Mouse (Mus musculus) hindlimb bud, embryonic 11.5 days (tissue): ENCODE data around the gene Slc25a28.

ENCODE experiments used
- DNase-seq: peaks from one replicate; pipeline ENCODE4 v3.0.0-alpha.2; 2012; ENCODE audit warnings: low read depth, low spot score; ENCODE audit errors: extremely low spot score

Gene Slc25a28

GRCm38 (mm10) chr19:43674730-43675524 is at the start of gene Slc25a28:
TSS of gene Slc25a28 (minus strand) at chr19:43674881.
- peak; percentile 99 for DNase-seq

DNA sequence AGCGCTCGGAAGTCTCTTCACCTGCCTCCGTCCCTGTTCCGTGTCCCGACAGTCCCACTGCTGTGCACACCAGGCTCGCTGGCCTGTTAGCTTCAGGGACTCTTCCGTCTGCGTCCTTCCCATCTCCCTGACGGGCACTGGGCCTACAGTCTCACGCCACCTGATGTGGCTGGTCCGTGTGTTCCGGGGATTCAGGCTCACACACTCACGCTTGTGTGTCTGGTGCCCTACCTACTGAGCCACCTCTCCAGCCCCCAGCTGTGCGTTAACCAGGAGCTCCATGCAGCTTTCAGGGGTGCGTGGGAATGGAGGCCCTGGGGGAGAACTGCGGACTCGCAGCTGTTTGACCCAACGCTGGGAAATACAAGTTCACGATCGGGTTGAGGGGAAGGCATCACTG is 49.5 kb upstream of the Slc25a28 start:
- DNase-seq, result no peak

GRCm38 (mm10) chr19:43723501-43723900 is 48.8 kb upstream of the Slc25a28 start:
- no peak for DNase-seq

GRCm38 (mm10) chr19:43722891-43723290 is 48.2 kb upstream of the Slc25a28 start:
- no peak for DNase-seq

DNA sequence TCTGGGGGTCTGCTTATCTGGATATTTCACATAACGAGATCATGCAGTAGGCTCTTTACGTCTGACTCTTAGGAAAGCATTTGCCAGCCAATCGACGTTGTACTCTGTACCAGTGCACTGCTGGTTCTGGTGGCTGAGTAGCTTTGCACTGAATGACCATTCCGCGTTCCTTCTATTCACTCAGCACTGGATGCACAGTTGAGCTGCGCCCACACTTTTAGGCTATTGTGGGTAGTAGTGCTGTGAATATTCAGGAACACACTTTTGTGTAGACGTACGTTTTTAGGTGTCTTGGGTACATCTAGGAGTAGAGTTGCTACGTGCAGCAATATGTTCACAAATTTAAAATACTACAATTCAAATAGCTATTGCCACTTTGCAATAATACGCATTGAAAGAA is 45.4 kb upstream of the Slc25a28 start:
- DNase-seq, result no peak

GRCm38 (mm10) chr19:43711971-43712370 is 37.3 kb upstream of the Slc25a28 start:
- DNase-seq, result no peak

DNA sequence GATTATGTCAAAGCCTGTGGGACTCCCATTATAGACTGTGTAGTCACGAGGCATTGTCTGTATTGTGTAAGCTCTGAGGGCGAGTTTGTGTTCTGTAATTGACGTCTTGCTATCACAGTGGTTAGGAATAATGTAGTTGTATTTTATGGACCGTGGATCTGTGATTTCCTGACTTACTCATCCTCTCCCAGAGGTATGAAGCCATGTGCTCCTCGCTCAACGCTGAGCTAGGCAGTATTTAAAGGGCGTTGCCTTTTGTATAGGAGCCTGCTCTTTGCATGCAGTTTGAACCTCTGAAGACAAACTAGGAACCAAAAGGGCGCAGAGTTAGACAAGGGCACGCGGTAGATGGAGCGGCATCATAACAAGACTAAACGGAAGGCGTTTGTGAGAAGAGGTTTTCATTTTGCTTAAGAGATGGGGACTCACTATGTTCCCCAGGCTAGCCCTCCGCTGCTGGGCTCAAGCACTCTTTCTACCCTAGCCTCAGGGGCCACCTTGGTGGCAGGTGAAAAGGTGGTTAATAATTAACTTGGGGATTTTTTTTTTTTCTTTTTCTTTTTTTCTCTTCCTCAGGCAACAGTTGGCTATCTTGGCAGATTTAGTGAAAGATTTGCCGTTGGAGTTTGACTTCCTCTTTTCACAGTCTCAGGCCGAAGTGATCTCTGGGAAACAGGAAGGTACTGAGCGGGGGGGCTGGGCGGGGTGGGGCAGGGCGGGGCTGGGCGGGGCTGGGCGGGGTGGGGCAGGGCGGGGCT is 36.7 kb upstream of the Slc25a28 start:
- DNase-seq, result no peak

- DNase-seq, result no peak
Observed at GRCm38 (mm10) chr19:43709317-43709716, 34.6 kb upstream of the Slc25a28 start.

DNA sequence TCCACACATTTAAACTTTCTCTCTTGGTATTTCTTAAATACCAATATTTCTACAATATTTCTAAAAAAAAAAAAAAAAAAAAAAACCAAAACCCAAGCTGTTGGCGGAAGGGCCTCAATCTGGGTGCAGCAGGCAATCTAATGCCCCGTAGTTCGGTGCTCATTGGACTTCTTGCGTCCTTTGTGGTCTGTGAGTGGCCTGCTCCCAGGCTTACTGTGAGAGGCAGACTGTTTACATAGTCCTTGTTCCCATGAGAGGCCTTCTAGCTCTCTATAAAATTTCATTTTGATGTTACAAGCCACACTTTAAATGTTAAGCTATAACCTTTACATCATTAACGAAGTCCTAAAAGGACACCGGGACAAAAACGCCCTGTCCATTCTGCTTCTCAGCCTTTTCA is 33.5 kb upstream of the Slc25a28 start:
- no peak for DNase-seq

DNA sequence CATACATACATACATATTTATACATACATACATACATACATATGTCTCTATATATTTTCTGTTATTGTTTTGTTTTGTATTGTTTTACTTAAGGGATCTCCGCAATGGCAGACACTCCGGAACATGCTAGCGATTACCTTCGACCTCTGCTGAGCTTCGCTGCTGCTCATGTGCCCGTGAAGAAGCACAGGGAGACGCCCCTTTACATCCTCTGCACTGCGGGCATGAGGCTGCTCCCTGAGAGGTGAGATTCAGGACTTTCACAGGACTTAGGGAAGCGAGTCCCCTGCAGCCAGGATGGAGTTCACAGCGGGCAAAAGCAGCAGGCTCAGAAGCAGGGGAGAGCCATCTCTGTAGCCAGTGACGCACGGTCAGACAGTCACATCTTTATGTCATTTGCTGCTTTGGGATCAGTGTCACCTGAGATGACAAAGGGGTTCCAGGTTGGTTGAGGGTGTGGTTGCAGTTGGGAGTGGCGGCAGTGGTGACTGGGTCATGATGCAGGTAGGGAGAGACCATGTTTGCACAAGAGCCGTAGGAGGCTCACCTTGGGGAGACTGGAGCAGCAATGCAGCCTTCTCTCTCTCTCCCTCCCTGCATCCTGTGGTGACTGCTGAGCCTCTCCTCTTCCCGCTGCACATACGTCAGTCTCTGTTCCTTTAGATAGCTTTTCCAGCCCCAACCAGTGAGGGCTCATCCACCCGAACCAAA is 30.3 kb upstream of the Slc25a28 start:
- no peak for DNase-seq

DNA sequence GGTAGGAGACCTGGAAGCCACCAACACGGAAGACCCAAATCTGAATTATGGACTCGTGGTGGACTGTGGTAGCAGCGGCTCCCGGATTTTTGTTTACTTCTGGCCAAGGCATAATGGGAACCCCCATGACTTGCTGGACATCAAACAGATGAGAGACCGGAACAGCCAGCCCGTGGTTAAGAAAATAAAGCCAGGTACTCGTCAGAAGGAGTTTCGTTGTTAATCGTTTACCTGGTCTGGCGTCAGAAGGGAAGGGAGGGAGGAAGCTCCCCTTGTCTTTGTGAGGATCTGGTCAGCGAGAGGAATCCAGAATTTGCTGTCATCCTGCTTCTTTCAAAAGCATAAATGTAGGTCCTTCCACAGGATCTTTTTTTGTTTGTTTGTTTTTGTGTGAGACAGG is 29.5 kb upstream of the Slc25a28 start:
- no peak for DNase-seq

- DNase-seq, result no peak
Observed at GRCm38 (mm10) chr19:43699763-43700155, 25.1 kb upstream of the Slc25a28 start.

GRCm38 (mm10) chr19:43699021-43699762 is 24.5 kb upstream of the Slc25a28 start:
- DNase-seq, result no peak

DNA sequence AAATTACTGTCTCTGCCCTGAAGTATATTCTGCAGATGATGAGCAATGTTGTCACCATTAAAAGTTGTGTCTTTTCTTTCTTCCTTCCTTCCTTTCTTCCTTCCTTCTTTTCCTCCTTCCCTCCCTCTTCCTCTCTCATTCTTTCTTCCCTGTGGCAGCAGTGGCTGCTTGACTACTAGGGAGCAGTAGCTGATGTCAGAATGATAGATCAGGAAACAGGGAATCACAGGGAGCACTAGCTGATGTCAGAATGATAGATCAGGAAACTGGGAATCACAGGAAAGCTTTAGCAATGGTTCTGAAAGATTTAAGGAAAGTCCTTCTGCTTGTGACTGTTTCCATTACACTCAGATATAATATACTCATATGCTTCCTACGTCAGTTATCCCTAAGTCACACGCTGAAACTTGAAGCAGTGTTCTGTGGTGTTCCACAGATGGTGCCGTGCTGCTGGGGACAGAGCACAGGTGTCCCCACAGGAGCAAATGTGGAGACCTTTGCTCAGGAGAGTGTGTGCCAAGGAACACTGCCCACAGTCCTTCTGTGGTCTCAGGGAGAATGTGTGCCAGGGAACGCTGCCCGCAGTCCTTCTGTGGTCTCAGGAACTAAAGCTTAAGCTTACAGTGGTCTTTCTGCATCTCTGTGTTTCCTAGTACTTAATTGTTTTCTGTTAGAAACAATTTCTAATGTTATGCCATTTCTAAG is 23.1 kb upstream of the Slc25a28 start:
- DNase-seq, result no peak

DNA sequence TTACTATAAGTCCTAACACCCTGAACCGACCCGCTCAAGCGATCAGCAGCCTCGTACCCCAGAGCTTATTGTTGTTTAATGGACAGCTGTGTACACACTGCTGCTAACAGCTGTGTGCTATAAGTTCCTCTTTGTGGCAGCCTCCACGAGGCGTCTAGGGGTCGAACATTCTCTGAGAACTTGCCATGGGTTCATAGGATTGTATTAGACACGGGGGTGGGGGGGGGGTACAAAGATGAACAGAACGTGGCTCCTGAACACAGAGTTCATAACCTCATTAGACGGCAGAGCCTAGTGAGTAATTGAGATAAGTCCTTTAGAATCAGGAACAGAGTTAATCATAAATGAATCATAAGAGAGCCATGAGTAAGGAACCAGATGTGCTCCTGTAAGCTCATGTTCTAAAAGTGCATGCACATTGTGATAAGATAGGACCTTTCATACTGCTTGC is 20.9 kb upstream of the Slc25a28 start:
- DNase-seq, result no peak

DNA sequence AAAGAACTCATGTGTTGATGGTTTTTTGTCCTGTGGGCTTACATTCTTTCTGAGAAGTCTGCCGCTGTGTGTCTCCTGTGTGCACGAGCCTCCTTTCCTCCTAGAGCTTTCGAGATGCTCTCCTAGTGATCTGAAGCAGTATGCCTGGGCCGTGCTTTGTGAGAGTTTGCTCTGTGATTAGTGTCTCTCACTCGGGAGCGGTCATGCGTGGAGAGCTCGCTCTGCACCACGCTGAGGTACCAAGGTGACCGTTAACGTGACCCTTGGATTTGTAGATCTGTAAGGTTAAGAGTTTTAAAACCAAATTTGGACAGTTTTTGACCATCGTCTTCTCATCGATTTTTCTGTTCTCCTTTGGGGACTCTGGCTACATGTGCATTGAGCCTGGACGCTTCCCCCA is 18.1 kb upstream of the Slc25a28 start:
- no peak for DNase-seq

DNA sequence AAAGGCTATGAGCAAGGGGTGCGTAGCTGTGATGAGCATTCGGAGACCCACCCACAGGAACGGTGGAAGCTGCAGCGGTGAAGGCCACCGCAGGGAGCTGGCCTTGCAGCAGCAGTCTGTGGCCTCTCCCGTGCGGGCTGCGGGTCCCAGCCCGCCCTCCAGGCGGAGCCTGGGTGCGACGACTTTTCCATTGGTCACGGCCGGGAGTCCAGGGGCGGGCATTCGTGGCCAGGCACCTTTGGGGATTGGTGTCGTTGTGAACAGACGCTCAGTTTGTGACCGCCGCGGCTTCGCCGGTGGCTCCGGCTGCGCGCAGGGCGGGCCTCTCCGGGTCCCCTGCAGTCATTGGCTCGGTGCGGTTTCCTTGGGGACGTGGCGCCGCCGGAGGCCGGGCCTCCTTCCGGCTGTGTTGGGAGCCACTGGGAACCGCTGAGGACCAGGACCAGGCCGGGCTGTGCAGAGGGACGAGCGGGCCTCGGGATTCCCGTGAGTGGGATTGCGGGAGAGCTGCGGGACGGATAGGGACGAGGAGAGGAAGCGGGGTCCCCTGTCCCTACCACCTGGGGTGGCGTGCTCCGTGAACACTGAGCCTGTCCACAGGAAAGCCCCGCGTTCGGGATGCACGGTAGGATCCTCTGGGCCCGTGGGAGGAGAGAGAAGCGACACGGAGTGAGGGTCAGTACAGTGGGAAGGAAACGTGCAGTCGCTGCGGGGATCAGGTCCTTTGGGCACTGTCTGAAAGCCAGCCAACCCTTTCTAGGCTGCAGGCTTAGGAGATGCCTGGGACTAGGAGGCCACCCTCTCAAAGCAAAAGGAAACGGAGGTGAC is 15.0 kb upstream of the Slc25a28 start, which contains the start of gene Entpd7:
Entpd7 (plus strand) TSS at position 254 of the 828 bp plus-strand sequence.
- DNase-seq, result peak; percentile 91

DNA sequence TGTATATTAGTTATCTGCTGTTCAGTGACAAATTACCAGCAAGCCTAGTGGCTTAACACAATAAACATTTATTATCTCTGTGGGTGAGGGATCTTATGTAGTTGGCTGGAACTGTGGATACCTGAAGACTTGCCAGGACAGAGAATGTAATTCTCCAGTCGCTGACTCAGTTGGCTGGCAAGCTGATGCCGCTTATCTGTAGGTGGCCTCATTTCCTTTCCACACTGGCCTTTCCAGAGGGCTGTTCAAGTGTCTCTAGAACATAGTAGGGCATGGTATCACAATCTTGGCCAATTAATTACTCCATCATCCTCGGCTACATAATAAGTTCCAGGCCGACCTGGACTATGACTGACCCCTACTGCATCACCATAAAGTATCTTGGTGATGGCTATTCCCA is 6.9 kb upstream of the Slc25a28 start:
- DNase-seq, result no peak

- DNase-seq, result no peak
Observed at GRCm38 (mm10) chr19:43679474-43679981, 4.8 kb upstream of the Slc25a28 start.
